Mouse (Mus musculus): ENCODE data around the gene Chd6.

GRCm38 (mm10) chr2:160910633-160911032 lies 198.2 kb downstream of the Chd6 start:
- TF ChIP-seq RAD21 (IDR thresholded peaks at IDR 0.05; ENCODE audit: low read depth, low read length) (no peak), USF2 (conservative IDR thresholded peaks at IDR 0.05; ENCODE audit: low read depth, low read length) (no peak), CTCF (conservative IDR thresholded peaks at IDR 0.05 in 1 of 2, IDR thresholded peaks at IDR 0.05 in 1 of 2; ENCODE audit: low read depth in 2 of 2, low read length in 2 of 2) (no peak), EP300 (IDR thresholded peaks at IDR 0.05; ENCODE audit: low read length) (no peak), POLR2A (IDR thresholded peaks at IDR 0.05; ENCODE audit: low read depth, low read length) (no peak), ZNF384 (IDR thresholded peaks at IDR 0.05; ENCODE audit: low read depth, low read length) (no peak), TCF12 (IDR thresholded peaks at IDR 0.05; ENCODE audit: low read depth, low read length) (no peak)
